Mouse (Mus musculus) erythroblast, adult 5-6 weeks (primary cell): ENCODE measurements at regions not wholly inside any gene's neighbourhood (a gene's known extent, or its start where the extent isn't known, plus 50 kb on each side); places are given as distances from the start of the nearest gene placed in this dataset.

ENCODE experiments used
- ATAC-seq: replicated peaks from 2 replicates; pipeline ENCODE4 v1.8.0; 2016; ENCODE audit warnings: moderate number of reproducible peaks, mild to moderate bottlenecking, moderate TSS enrichment, inconsistent platforms; ENCODE audit not compliant: poor library complexity, low FRiP score, severe bottlenecking

GRCm38 (mm10) chr15:96881519-96882170, 174.1 kb downstream of the Slc38a4 start:
- ATAC-seq = no peak

GRCm38 (mm10) chr15:96880066-96880465, 175.7 kb downstream of the Slc38a4 start:
- no peak for ATAC-seq

DNA sequence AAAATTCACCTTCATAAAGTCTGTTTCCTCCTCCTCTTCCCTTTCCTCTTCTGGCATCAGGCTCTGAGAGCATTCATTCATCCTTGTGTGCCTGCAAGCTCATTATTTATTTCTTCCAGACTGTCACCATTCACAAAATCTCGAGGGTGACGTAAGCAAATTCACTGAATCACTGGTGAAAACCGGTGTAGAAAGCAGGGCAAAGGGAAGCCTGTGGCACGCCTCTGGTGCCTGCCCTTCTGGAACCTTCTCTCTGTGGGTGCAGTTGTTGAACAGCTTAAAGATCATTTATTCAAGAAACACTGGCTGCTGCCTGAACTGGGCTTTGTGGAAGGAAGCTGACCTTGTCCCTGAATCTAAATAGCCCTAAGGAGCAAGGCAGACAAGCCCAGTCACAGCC, 177.0 kb downstream of the Slc38a4 start:
- no peak for ATAC-seq

DNA sequence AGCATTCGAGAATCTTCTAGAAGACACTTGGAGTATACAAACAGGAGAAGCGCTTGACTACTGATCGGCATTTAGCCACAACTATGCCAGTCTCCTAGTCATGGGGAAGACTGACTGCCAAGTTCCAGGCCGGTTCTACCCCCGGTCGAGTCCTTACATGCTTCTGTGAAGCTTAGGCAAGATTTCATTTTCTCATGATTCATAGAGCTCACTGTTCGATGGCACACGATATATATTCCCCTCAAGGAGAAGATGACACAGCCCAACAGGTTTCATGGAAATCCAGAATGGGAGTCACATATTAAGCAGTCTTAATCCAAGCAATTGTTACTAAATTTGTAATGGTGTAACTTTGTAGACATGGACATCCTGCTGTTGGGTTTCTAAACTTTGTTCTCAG, 177.8 kb downstream of the Slc38a4 start:
- ATAC-seq = no peak

DNA sequence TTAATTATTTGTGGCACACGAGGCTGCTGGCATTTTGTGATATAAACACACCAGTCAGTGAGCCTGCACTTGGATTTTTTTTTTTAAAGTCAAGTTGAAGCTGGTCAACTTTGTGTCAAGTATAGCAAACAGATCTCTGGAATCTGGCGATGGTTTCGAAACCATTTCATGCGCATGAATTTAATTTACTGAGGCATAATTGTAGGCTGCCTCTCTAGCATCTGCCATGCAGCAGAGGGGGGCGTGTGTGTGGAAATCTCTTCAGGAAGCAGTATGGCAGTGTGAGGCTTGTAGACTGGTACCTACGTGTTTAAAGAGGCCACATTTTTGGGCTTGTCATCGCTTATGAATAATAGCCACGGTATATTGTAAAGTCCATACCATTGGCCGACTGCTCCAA, 177.7 kb upstream of the Slc38a2 start:
- ATAC-seq = no peak

- no peak for ATAC-seq
These were observed 174.6 kb upstream of the Slc38a2 start for GRCm38 (mm10) chr15:96874145-96874544.

GRCm38 (mm10) chr15:96873562-96873961, 174.0 kb upstream of the Slc38a2 start:
- ATAC-seq = no peak

- no peak for ATAC-seq
These were observed 173.6 kb upstream of the Slc38a2 start for GRCm38 (mm10) chr15:96873126-96873525.

GRCm38 (mm10) chr15:96867701-96868100, 168.2 kb upstream of the Slc38a2 start:
- ATAC-seq = no peak

DNA sequence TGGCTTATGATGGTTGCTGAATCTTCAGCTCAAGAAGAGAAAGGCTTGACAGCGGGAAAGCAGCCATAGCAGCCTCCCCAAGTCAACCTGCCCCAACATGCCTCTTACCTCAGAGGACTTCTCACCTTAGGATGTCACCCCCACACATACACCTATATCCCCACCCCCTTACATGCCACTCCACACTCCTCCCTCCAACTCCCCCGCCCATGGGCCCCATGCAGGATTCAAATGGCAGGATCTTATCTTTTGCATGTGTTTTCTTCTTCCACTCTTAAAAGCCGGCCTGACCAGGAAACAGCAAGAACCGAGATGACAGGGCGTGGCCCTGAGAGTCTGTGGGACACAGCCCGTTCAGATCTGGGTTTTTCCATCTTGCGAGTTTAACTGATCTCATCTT, 166.4 kb upstream of the Slc38a2 start:
- ATAC-seq = no peak

DNA sequence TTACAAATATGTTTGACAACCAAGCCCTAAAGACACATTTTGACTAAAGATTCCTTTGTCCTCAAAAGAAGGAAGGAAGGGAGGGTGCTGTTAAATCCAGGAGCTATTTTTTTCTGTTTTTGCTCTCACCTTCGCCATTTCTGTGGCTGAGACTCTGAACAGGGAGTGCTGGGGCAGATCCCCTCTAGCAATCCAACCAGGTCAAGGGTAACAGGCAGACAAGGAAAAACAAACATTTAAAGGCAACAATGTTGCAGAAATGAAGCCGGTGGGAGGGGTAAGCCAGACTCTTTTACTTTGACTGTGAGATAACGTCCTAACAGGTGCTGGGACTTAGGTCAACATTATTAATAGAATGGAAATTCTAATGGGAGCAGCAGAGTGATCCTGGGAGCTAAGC, 158.2 kb upstream of the Slc38a2 start:
- ATAC-seq = no peak

- no peak for ATAC-seq
These were observed 152.6 kb upstream of the Slc38a2 start for GRCm38 (mm10) chr15:96851970-96852768.

DNA sequence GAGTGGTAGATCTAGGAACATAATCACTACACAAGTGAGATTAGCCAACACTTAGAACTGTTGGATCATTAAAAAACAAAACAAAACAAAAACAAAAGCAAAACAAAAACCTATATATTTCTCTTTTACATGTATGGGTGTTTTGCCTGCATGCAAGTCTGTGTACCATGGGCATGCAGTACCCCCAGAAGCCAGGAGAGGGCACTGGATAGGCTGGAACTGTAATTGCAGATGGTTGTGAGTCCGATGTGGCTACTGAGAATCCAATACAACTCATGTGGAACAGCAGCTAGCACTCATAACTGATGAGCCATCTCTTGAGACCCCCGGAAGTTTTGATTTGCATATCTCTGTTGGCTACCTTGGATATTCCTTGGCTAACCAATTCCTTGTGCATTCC, 148.6 kb upstream of the Slc38a2 start:
- ATAC-seq = no peak

DNA sequence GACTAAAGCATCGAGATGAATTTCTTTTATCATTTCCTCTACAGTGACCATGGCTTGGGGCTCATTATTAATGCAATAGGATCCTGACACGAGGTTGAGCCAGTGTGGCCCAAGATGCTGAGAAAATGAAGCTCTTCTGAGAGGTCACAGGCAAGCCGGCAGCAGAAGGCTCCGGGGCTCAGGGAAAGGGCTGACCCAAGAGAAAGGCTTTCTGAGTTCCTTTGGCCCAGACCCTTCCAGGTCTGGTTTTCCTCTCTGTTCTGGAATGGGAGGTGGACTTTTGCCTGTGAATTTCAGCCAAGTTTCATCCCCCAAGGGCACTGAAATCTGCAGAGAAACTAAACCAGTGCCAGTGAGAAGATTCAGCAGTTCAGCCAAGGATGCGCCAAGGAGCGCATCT, 145.7 kb upstream of the Slc38a2 start:
- no peak for ATAC-seq

DNA sequence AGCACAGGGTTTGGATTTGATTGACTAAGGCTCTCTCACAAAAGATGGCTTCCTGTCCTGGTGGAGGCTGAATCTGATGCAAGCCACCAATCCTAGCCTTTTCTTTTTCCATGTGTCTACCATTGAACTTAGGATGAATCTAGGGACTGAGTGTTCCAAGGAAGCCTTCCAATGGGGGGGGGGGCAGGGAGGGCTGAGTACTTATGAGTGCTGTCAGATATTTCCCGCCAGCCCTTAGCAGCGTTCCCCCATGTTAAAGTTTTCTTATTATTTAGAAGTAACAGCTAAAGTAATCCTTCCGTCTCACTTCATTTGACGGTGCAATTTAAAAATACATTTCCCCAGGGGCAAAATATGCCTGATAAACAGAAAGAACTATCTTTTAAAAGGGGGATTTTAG, 144.8 kb upstream of the Slc38a2 start:
- ATAC-seq = no peak

GRCm38 (mm10) chr15:96843589-96843988, 144.1 kb upstream of the Slc38a2 start:
- ATAC-seq = no peak

GRCm38 (mm10) chr15:96842881-96843280, 143.4 kb upstream of the Slc38a2 start:
- no peak for ATAC-seq

GRCm38 (mm10) chr15:96836670-96837069, 137.1 kb upstream of the Slc38a2 start:
- ATAC-seq = no peak

GRCm38 (mm10) chr15:96834862-96835261, 135.3 kb upstream of the Slc38a2 start:
- ATAC-seq = no peak

GRCm38 (mm10) chr15:96834162-96834843, 134.8 kb upstream of the Slc38a2 start:
- no peak for ATAC-seq

DNA sequence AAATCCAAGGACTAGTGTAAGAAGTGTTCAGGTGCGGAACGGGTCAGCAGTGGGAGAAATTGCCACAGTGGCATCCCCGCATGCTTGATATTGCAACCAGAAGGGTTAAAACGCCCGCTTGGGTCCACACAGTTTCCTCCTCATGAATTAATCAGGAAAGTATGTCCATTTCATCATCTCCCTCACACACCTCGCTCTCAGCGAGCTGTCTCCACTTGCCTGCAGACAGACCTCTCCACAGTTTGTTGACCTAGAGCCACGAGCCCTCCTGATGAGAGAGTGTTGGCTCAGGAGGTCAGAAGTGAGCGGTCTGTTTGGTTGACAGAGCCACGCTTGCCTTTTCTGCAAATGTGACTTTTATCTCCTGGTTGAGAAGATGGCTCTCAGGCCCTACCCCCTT, 132.9 kb upstream of the Slc38a2 start:
- ATAC-seq = no peak
